Mouse (Mus musculus) lung, embryonic 16.5 days (tissue): ENCODE measurements around the gene Nr4a3. TPM values are rescaled to one million over a fixed set of nuclear protein-coding genes. Genes with fewer than 3 reads are reported as not detected.
A peak's percentile ranks its signal among the peaks of the same experiment; 100 is the strongest.

Experiments used
- ATAC-seq: fragments of 200-750 bp; cut with Nextera tagmentation; 2 replicates; pipeline ENCODE4 v1.8.0; 2017; ENCODE audit warnings: low read depth, mild to moderate bottlenecking, moderate library complexity
- H3K27ac ChIP-seq: fragments of 300-500 bp; sonication (generic); 2 replicates; pipeline ENCODE4 v1.5.1; 2014; ENCODE audit warnings: mild to moderate bottlenecking, control low read depth, low read length
- H3K27me3 ChIP-seq: fragments of 300-500 bp; sonication (generic); 2 replicates; pipeline ENCODE4 v1.6.1; 2014; ENCODE audit warnings: low read depth, low read length, mixed read lengths; ENCODE audit not compliant: control insufficient read depth, insufficient read depth
- H3K36me3 ChIP-seq: fragments of 300-500 bp; sonication (generic); 2 replicates; pipeline ENCODE4 v1.6.1; 2014; ENCODE audit warnings: low read length; ENCODE audit not compliant: control insufficient read depth, insufficient read depth
- H3K4me1 ChIP-seq: fragments of 300-500 bp; sonication (generic); replicated peaks from 2 replicates; pipeline ENCODE4 v1.6.1; 2014; ENCODE audit warnings: low read length, mixed read lengths; ENCODE audit not compliant: control insufficient read depth, insufficient read depth
- H3K4me2 ChIP-seq: fragments of 300-500 bp; sonication (generic); 2 replicates; pipeline ENCODE4 v1.6.1; 2014; ENCODE audit warnings: low read depth, low read length, control low read depth
- H3K4me3 ChIP-seq: fragments of 300-500 bp; sonication (generic); 2 replicates; pipeline ENCODE4 v1.5.1; 2014; ENCODE audit warnings: mild to moderate bottlenecking, low read length, control low read depth
- H3K9ac ChIP-seq: fragments of 300-500 bp; sonication (generic); 2 replicates; pipeline ENCODE4 v1.6.1; 2014; ENCODE audit warnings: low read length, control low read depth
- H3K9me3 ChIP-seq: fragments of 300-500 bp; sonication (generic); 2 replicates; pipeline ENCODE4 v1.6.1; 2016; ENCODE audit warnings: low read length; ENCODE audit not compliant: control insufficient read depth
- WGBS: fragments of 180-500 bp; shearing (Covaris S2); extraction: QIAGEN DNeasy Blood & Tissue Kit; methylation state at CpG from one replicate; pipeline ENCODE4 v1.1.7; 2014; 5-methylcytosine and 5-hydroxymethylcytosine counted together
- polyA plus RNA-seq: library from polyadenylated mRNA; unstranded; fragments of >200 nt; fragmentation: Nextera tagmentation; extraction: Ambion mirVana; gene quantifications from 2 replicates; pipeline ENCODE4 v1.2.1, GENCODE M21; 2015

Nr4a3 gene
- polyA plus RNA-seq, 1 experiment from 2014 or later: 0.11 TPM

DNA sequence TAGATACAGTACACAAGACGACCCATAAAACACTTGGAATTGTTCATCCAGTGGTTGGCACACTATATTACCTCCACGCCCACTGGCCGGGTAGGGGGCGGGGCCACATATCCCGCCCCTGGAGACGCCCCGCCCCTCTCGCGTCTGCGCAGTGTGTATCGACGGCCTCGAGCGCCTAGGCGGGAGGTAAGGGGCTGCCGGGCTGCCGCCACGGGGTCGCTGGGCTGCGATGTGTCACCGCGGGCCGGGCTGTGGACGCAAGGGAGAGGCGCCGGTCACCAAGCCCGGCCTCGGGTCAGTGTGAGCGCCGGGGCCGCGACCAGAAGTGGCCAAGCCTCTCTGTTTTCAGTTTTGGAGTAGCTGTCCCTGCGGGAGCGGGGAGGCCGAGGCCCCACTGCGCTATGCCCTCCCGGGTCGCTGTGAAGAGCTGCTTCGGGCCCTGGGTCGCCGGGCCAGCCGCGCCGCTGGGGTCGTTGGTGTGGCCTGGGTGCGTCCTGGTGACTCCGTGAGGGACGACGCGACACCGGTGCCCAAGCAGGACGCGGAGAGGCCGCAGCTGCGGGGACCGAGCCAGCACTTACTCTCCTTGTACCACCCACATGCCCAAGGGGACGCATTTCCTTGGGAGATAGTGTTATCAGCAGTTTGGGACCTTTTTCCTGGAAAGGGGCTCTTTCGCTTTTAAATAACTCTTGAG is 80.0 kb downstream of the Nr4a3 start, which contains the start of gene Stx17:
Stx17 (plus strand) TSS at position 143 of the 697 bp plus-strand sequence.
- no peaks in the 10 kb centered on the region; the same call in 1 of the 2 replicates for H3K27me3 ChIP-seq
- H3K36me3 ChIP-seq: no peaks in the 10 kb centered on the region
- peak within 1 kb of the TSS; percentile 89 for H3K4me3 ChIP-seq
- no peaks in the 10 kb centered on the region for H3K9me3 ChIP-seq
- H3K9ac ChIP-seq: peak within 1 kb of the TSS; percentile 97
- 1% methylated on average over 57 of the region's 58 CpGs for WGBS
- H3K4me1 ChIP-seq: peaks cover 4% of the 10 kb centered on the region; the same call in 1 of the 2 replicates
- H3K4me2 ChIP-seq: peak within 1 kb of the TSS; percentile 71
- peak within 1 kb of the TSS; percentile 66 for H3K27ac ChIP-seq
- peak; percentile 100 for ATAC-seq

GRCm38 (mm10) chr4:48130314-48130713 is 85.4 kb downstream of the Nr4a3 start:
- no peaks in the 10 kb centered on the region for H3K9me3 ChIP-seq
- H3K27me3 ChIP-seq: no peaks in the 10 kb centered on the region
- H3K9ac ChIP-seq: no peak overlapping the region
- H3K4me1 ChIP-seq: peaks cover 3% of the 10 kb centered on the region; the same call in 1 of the 2 replicates
- H3K27ac ChIP-seq: no peak overlapping the region
- ATAC-seq: no peak
- WGBS: 54% methylated on average over 6 of the region's 6 CpGs
- H3K4me3 ChIP-seq: no peak overlapping the region
- H3K4me2 ChIP-seq: no peak overlapping the region
- H3K36me3 ChIP-seq: peaks cover 5% of the 10 kb centered on the region

DNA sequence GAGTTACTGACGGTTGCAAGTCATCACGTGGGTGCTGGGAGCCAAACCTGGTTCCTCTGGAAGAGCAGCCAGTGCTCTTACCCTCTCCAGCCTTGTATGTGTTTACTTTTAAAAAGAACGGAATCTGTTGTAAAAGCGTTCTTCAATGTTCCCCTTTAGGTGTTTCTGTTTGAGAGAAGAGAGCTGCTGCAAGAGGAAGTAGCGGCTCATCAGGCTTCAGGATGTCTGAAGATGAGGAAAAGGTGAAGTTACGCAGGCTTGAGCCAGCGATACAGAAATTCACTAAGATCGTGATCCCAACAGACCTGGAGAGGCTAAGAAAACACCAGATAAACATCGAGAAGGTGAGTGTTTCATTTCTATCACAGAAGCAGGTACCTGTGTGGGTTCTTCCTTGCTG is 86.7 kb downstream of the Nr4a3 start:
- peaks cover 7% of the 10 kb centered on the region for H3K36me3 ChIP-seq
- H3K4me3 ChIP-seq: no peak overlapping the region
- no peaks in the 10 kb centered on the region for H3K9me3 ChIP-seq
- no peak overlapping the region for H3K9ac ChIP-seq
- no peak overlapping the region for H3K27ac ChIP-seq
- no peaks in the 10 kb centered on the region for H3K27me3 ChIP-seq
- no peaks in the 10 kb centered on the region; the same call in 1 of the 2 replicates for H3K4me1 ChIP-seq
- no peak for ATAC-seq
- 82% methylated on average over 9 of the region's 9 CpGs for WGBS
- H3K4me2 ChIP-seq: no peak overlapping the region

DNA sequence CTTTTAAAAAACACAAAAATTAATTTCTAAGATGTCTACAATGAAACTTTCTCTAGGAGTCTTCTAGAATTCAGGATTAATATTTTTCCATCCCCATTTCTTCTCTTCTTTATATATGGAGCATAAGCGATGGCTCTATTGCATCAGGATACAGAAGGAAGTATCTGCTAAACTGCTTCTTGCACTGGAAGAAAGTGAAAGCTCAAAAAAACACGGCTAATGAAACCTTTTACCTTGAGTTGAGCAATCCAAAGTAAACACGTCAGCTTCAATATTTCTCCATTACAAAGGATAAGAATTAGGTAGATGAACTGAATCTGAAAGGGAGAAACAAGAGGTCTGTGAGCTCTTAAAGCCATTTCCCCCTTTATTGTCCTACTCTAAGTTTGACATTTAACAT is 87.8 kb downstream of the Nr4a3 start:
- Histone ChIP-seq H3K36me3 (peaks cover 9% of the 10 kb centered on the region), H3K27me3 (no peaks in the 10 kb centered on the region), H3K9ac (no peak overlapping the region), H3K4me3 (no peak overlapping the region), H3K4me2 (no peak overlapping the region), H3K4me1 (no peaks in the 10 kb centered on the region; the same call in 1 of the 2 replicates), H3K9me3 (no peaks in the 10 kb centered on the region), H3K27ac (no peak overlapping the region)
- 77% methylated on average over 3 of the region's 3 CpGs for WGBS
- no peak for ATAC-seq

Other genes starting within 250 kb of the Nr4a3 start
- 29.2 and 33.5 TPM in 2 replicates for gene Stx17, start 79.8 kb downstream of the Nr4a3 start, polyA plus RNA-seq
- gene Erp44, start 234.4 kb downstream of the Nr4a3 start, polyA plus RNA-seq: 88.4 and 95.8 TPM in 2 replicates
- 10.0 and 10.2 TPM in 2 replicates for gene Invs, start 234.6 kb downstream of the Nr4a3 start, polyA plus RNA-seq